Mouse (Mus musculus): Measurements from ENCODE around the gene Trpv2. TPM values are rescaled to one million over a fixed set of nuclear protein-coding genes. Genes with fewer than 3 reads are reported as not detected.

The Trpv2 gene
- total and polyA plus RNA-seq, 3 experiments = 30.0 to 30.4 TPM; not detected in 1

- Histone ChIP-seq H3K4me3 (ENCODE audit: control insufficient read depth in 1 of 2, insufficient read depth in 1 of 2, low read depth in 2 of 2, low read length in 2 of 2) (peak overlapping the region; percentile 49 to 87), H3K9me3 (replicated peaks; ENCODE audit: insufficient read depth, low read length) (no peaks in the 10 kb centered on the region), H3K27me3 (ENCODE audit: control insufficient read depth in 1 of 2, insufficient read depth in 2 of 2, low read length in 2 of 2) (no peaks in the 10 kb centered on the region), H3K27ac (ENCODE audit: control insufficient read depth, low read depth, low read length) (peak overlapping the region; percentile 59), H3K9ac (ENCODE audit: control insufficient read depth, low read depth, low read length, poor library complexity, severe bottlenecking) (peak overlapping the region; percentile 72), H3K4me1 (ENCODE audit: control insufficient read depth in 1 of 2, insufficient read depth in 2 of 2, low read length in 2 of 2) (peaks cover 20 to 37% of the 10 kb centered on the region in 2 experiments), H3K36me3 (ENCODE audit: control insufficient read depth in 1 of 2, insufficient read depth in 2 of 2, low read length in 2 of 2) (peaks cover 0 to 28% of the 10 kb centered on the region in 2 experiments; a peak in 3 of 4 replicates), H3K79me2 (ENCODE audit: control insufficient read depth, insufficient read depth, low read length, poor library complexity) (peaks cover 9% of the 10 kb centered on the region)
- TF ChIP-seq TBP (IDR thresholded peaks at IDR 0.05; ENCODE audit: low read depth, low read length) = no peak
- TF ChIP-seq EP300 (IDR thresholded peaks at IDR 0.05; ENCODE audit: low read depth in 1 of 2, low read length in 2 of 2) = peak in 1 of 2 experiments; percentile 20; a peak in 1 of 4 replicates
- 0 out of 2 replicates have a peak, but pooled peaks have one; percentile 4 for TF ChIP-seq ZC3H11A (IDR thresholded peaks at IDR 0.05; ENCODE audit: low read depth, low read length)
- no peak for TF ChIP-seq BHLHE40 (IDR thresholded peaks at IDR 0.05; ENCODE audit: borderline replicate concordance, low read depth, low read length)
- no peak for DNase-seq (ENCODE audit: low read depth, low spot score)
Observed at GRCm38 (mm10) chr11:62646958-62647515, 72.8 kb downstream of the Trpv2 start.

- Histone ChIP-seq H3K27ac (ENCODE audit: control insufficient read depth, low read depth, low read length) (peak within 1 kb of the TSS; percentile 75), H3K79me2 (ENCODE audit: control insufficient read depth, insufficient read depth, low read length, poor library complexity) (peaks cover 9% of the 10 kb centered on the region), H3K36me3 (ENCODE audit: control insufficient read depth in 1 of 2, insufficient read depth in 2 of 2, low read length in 2 of 2) (peaks cover 0 to 28% of the 10 kb centered on the region in 2 experiments; a peak in 3 of 4 replicates), H3K9me3 (replicated peaks; ENCODE audit: insufficient read depth, low read length) (no peaks in the 10 kb centered on the region), H3K4me3 (ENCODE audit: control insufficient read depth in 1 of 2, insufficient read depth in 1 of 2, low read depth in 2 of 2, low read length in 2 of 2) (peak within 1 kb of the TSS; percentile 72 to 94), H3K9ac (ENCODE audit: control insufficient read depth, low read depth, low read length, poor library complexity, severe bottlenecking) (peak within 1 kb of the TSS; percentile 75), H3K27me3 (ENCODE audit: control insufficient read depth in 1 of 2, insufficient read depth in 2 of 2, low read length in 2 of 2) (no peaks in the 10 kb centered on the region), H3K4me1 (ENCODE audit: control insufficient read depth in 1 of 2, insufficient read depth in 2 of 2, low read length in 2 of 2) (peaks cover 20 to 37% of the 10 kb centered on the region in 2 experiments)
- TF ChIP-seq GABPA (IDR thresholded peaks at IDR 0.05; ENCODE audit: low read depth, low read length) (no peak), UBTF (IDR thresholded peaks at IDR 0.05; ENCODE audit: borderline replicate concordance, insufficient read depth, low read depth, low read length) (no peak), NELFE (IDR thresholded peaks at IDR 0.05; ENCODE audit: low read depth, low read length) (peak; percentile 22), MAZ (IDR thresholded peaks at IDR 0.05; ENCODE audit: low read depth, low read length) (no peak), EP300 (IDR thresholded peaks at IDR 0.05; ENCODE audit: low read depth in 1 of 2, low read length in 2 of 2) (peak in 1 of 2 experiments; percentile 54; a peak in 2 of 4 replicates), GATA1 (IDR thresholded peaks at IDR 0.05; ENCODE audit: low read depth, low read length) (0 out of 2 replicates have a peak, but pooled peaks have one; percentile 38), ZC3H11A (IDR thresholded peaks at IDR 0.05; ENCODE audit: low read depth, low read length) (no peak), POLR2AphosphoS5 (IDR thresholded peaks at IDR 0.05; ENCODE audit: borderline replicate concordance, low read depth, low read length) (no peak), ZMIZ1 (IDR thresholded peaks at IDR 0.05; ENCODE audit: low read depth, low read length) (0 out of 2 replicates have a peak, but pooled peaks have one; percentile 13), TBP (IDR thresholded peaks at IDR 0.05; ENCODE audit: low read depth, low read length) (0 out of 2 replicates have a peak, but pooled peaks have one; percentile 13), USF2 (IDR thresholded peaks at IDR 0.05; ENCODE audit: borderline replicate concordance in 1 of 2, insufficient read depth in 1 of 2, low read depth in 1 of 2, low read length in 2 of 2) (no peak), MXI1 (IDR thresholded peaks at IDR 0.05; ENCODE audit: low read depth, low read length) (no peak; the same call in 1 of the 2 replicates), SMC3 (IDR thresholded peaks at IDR 0.05; ENCODE audit: low read depth, low read length) (no peak), USF1 (IDR thresholded peaks at IDR 0.05; ENCODE audit: low read depth, low read length) (0 out of 2 replicates have a peak, but pooled peaks have one; percentile 13), TAL1 (IDR thresholded peaks at IDR 0.05; ENCODE audit: low read length) (peak; percentile 38; the same call in 1 of the 2 replicates), ELF1 (IDR thresholded peaks at IDR 0.05; ENCODE audit: low read depth, low read length) (no peak), MYC (IDR thresholded peaks at IDR 0.05; ENCODE audit: low read depth, low read length) (0 out of 2 replicates have a peak, but pooled peaks have one; percentile 15), MAFK (IDR thresholded peaks at IDR 0.05; ENCODE audit: borderline replicate concordance, low read depth, low read length) (no peak), CTCF (IDR thresholded peaks at IDR 0.05 in 2 of 3, conservative IDR thresholded peaks at IDR 0.05 in 1 of 3; ENCODE audit: control insufficient read depth in 1 of 3, insufficient read depth in 1 of 3, low read depth in 2 of 3, low read length in 3 of 3, poor library complexity in 1 of 3, severe bottlenecking in 1 of 3) (no peak), NRF1 (IDR thresholded peaks at IDR 0.05; ENCODE audit: insufficient read depth, low read depth, low read length, poor library complexity, severe bottlenecking) (0 out of 2 replicates have a peak, but pooled peaks have one; percentile 15), ZKSCAN1 (IDR thresholded peaks at IDR 0.05; ENCODE audit: low read depth, low read length) (no peak)
- peak; percentile 79 for DNase-seq (ENCODE audit: low read depth, low spot score)
Observed at GRCm38 (mm10) chr11:62647661-62648590, 73.6 kb downstream of the Trpv2 start, which contains the start of gene Lrrc75a. Gene Lrrc75a, minus strand, starts transcription at chr11:62648523.

All from MEL (cell line).